29 mouse cellular contexts compared by ENCODE assay signal in genomic region chr15:32401909-32402527, GRCm38 (mm10).
DNase-seq lines count a peak whose midpoint lies in the region; ATAC-seq and TF ChIP-seq lines count a peak whose summit lies in the region.
"Had no signal": no experiment of that assay in that cellular context is flagged by ENCODE, and none has a peak within 500 bp of the region (broad histone marks: within the 10 kb centered on the region; RNA-seq: fewer than 3 reads in every experiment).

No protein-coding gene starts in this region.

- peak; percentile 40; the same call in 1 of the 2 replicates for ATAC-seq in stomach, embryonic 16.5 days (ENCODE audit: insufficient read depth, low FRiP score)
- no peak for ATAC-seq in midbrain, embryonic 15.5 days (replicated peaks)
- ATAC-seq: forebrain, embryonic 15.5 days; hindbrain, postnatal 0 days; inflammation-experienced regulatory T-cells, adult 6 months; intestine, embryonic 16.5 days had no signal

- TF ChIP-seq CTCF in C2C12 (IDR thresholded peaks at IDR 0.05; ENCODE audit: control insufficient read depth, insufficient read depth, insufficient read length), result no peak

- H3ac ChIP-seq in C2C12 (ENCODE audit: control insufficient read depth, insufficient read length, low read depth) (no peak overlapping the region), myocyte (ENCODE audit: control insufficient read depth, insufficient read length) (no peak overlapping the region)

- no peak for TF ChIP-seq POLR2A in myocyte (IDR thresholded peaks at IDR 0.05; ENCODE audit: insufficient read length, low read depth)

- H3K79me2 ChIP-seq in C2C12 (ENCODE audit: control insufficient read depth, insufficient read depth), result no peaks in the 10 kb centered on the region
- H3K79me2 ChIP-seq in myocyte (ENCODE audit: control insufficient read depth, insufficient read depth), result no peaks in the 10 kb centered on the region

- H3K36me3 ChIP-seq in C2C12 (ENCODE audit: control insufficient read depth, insufficient read depth) (no peaks in the 10 kb centered on the region), myocyte (ENCODE audit: control insufficient read depth, insufficient read depth) (no peaks in the 10 kb centered on the region)
- H3K36me3 ChIP-seq in stomach, embryonic 16.5 days (ENCODE audit: control insufficient read depth, insufficient read depth, low read length), result no peaks in the 10 kb centered on the region
- H3K36me3 ChIP-seq in midbrain, embryonic 15.5 days (replicated peaks), result no peaks in the 10 kb centered on the region
- H3K36me3 ChIP-seq: embryonic facial prominence, embryonic 10.5 days; embryonic facial prominence, embryonic 13.5 days; forebrain, embryonic 12.5 days; forebrain, embryonic 15.5 days; heart, embryonic 12.5 days; heart, embryonic 15.5 days had no signal

- no peak overlapping the region for H3K9ac ChIP-seq in stomach, embryonic 16.5 days (ENCODE audit: low read length)
- no peak overlapping the region for H3K9ac ChIP-seq in midbrain, embryonic 15.5 days
- H3K9ac ChIP-seq: embryonic facial prominence, embryonic 13.5 days; forebrain, embryonic 12.5 days; forebrain, embryonic 15.5 days; heart, embryonic 12.5 days; heart, embryonic 15.5 days; hindbrain, embryonic 14.5 days had no signal

- no peaks in the 10 kb centered on the region for H3K79me3 ChIP-seq in C2C12 (ENCODE audit: low read depth)

- H3K27ac ChIP-seq in stomach, embryonic 16.5 days (ENCODE audit: low read length), result no peak overlapping the region
- no peak overlapping the region for H3K27ac ChIP-seq in midbrain, embryonic 15.5 days
- H3K27ac ChIP-seq: embryonic facial prominence, embryonic 10.5 days; embryonic facial prominence, embryonic 13.5 days; forebrain, embryonic 12.5 days; forebrain, embryonic 15.5 days; heart, embryonic 15.5 days; hindbrain, embryonic 14.5 days; hindbrain, postnatal 0 days had no signal

- DNase-seq in heart, adult 11 months, result peak; percentile 52
- no peak for DNase-seq in heart, postnatal 10 days
- no peak for DNase-seq in adrenal gland, postnatal 36 days
- DNase-seq in adrenal gland, adult 8-10 months, result no peak
- DNase-seq: adrenal gland, postnatal 10 days; cerebellum, adult 11-12 months; cerebellum, adult 8-10 months; cerebellum, postnatal 10 days; cerebellum, postnatal 36 days; embryo, embryonic 11 days; gastrocnemius, postnatal 10 days; heart, adult 18-20 months; heart, postnatal 14 days; heart, postnatal 4 days had no signal

- H3K4me2 ChIP-seq in myocyte (ENCODE audit: low read depth), result peak overlapping the region; percentile 24
- H3K4me2 ChIP-seq in stomach, embryonic 16.5 days (ENCODE audit: low read depth, low read length), result no peak overlapping the region
- H3K4me2 ChIP-seq in midbrain, embryonic 15.5 days, result no peak overlapping the region
- H3K4me2 ChIP-seq: embryonic facial prominence, embryonic 13.5 days; forebrain, embryonic 12.5 days; forebrain, embryonic 15.5 days; heart, embryonic 12.5 days; heart, embryonic 15.5 days; hindbrain, embryonic 14.5 days had no signal

- no peaks in the 10 kb centered on the region for H3K9me3 ChIP-seq in stomach, embryonic 16.5 days (replicated peaks; ENCODE audit: control insufficient read depth, low read length)
- H3K9me3 ChIP-seq in midbrain, embryonic 15.5 days, result no peaks in the 10 kb centered on the region
- H3K9me3 ChIP-seq: embryonic facial prominence, embryonic 10.5 days; embryonic facial prominence, embryonic 13.5 days; forebrain, embryonic 12.5 days; forebrain, embryonic 15.5 days; heart, embryonic 12.5 days; heart, embryonic 15.5 days had no signal

- 54% methylated on average over 5 of the region's 5 CpGs for WGBS in stomach, embryonic 16.5 days
- WGBS in midbrain, embryonic 15.5 days, result 72% methylated on average over 5 of the region's 5 CpGs

- H3K4me3 ChIP-seq in C2C12 (ENCODE audit: insufficient read depth, poor library complexity, severe bottlenecking) (no peak overlapping the region), myocyte (no peak overlapping the region)
- no peak overlapping the region for H3K4me3 ChIP-seq in stomach, embryonic 16.5 days (replicated peaks; ENCODE audit: low read length)
- no peak overlapping the region for H3K4me3 ChIP-seq in midbrain, embryonic 15.5 days
- H3K4me3 ChIP-seq: embryonic facial prominence, embryonic 10.5 days; embryonic facial prominence, embryonic 13.5 days; erythroblast, embryonic 14.5 days; forebrain, embryonic 12.5 days; forebrain, embryonic 15.5 days; heart, embryonic 12.5 days; heart, embryonic 15.5 days had no signal

- no peaks in the 10 kb centered on the region for H3K4me1 ChIP-seq in stomach, embryonic 16.5 days (ENCODE audit: control insufficient read depth, insufficient read depth, low read length)
- H3K4me1 ChIP-seq in midbrain, embryonic 15.5 days, result no peaks in the 10 kb centered on the region
- H3K4me1 ChIP-seq: forebrain, embryonic 12.5 days; forebrain, embryonic 15.5 days had no signal

- intact Hi-C loops in heart, postnatal 10 days (cut with DNase I), result no loop called here

- H3K27me3 ChIP-seq in C2C12 (ENCODE audit: control insufficient read depth, insufficient read depth, insufficient read length), result no peaks in the 10 kb centered on the region
- H3K27me3 ChIP-seq in myocyte (ENCODE audit: control insufficient read depth, insufficient read depth, insufficient read length), result no peaks in the 10 kb centered on the region
- no peaks in the 10 kb centered on the region for H3K27me3 ChIP-seq in stomach, embryonic 16.5 days (ENCODE audit: control insufficient read depth, insufficient read depth, low read length)
- H3K27me3 ChIP-seq in midbrain, embryonic 15.5 days (replicated peaks), result no peaks in the 10 kb centered on the region
- H3K27me3 ChIP-seq: embryonic facial prominence, embryonic 13.5 days; forebrain, embryonic 12.5 days; forebrain, embryonic 15.5 days; heart, embryonic 12.5 days; heart, embryonic 15.5 days had no signal

TF ChIP-seq in C2C12, 6 proteins besides CTCF, POLR2A, EP300 and RAD21:
- TF ChIP-seq FOSL1 (IDR thresholded peaks at IDR 0.05; ENCODE audit: insufficient read depth, low read length, poor library complexity, severe bottlenecking) (peak; percentile 57), USF1 (IDR thresholded peaks at IDR 0.05; ENCODE audit: low read depth) (no peak), MYOD1 (IDR thresholded peaks at IDR 0.05; ENCODE audit: control insufficient read depth, insufficient read length, low read depth) (peak; percentile 82), MYOG (IDR thresholded peaks at IDR 0.05; ENCODE audit: control insufficient read depth, extremely low read depth, insufficient read length) (no peak)

TF ChIP-seq in myocyte, 11 proteins besides CTCF, POLR2A, EP300 and RAD21:
- TF ChIP-seq MYOD1 (IDR thresholded peaks at IDR 0.05; ENCODE audit: control insufficient read depth in 1 of 3, insufficient read length in 2 of 3, low read depth in 2 of 3) (peak in 1 of 3 experiments; percentile 43), E2F4 (IDR thresholded peaks at IDR 0.05; ENCODE audit: insufficient read depth) (no peak)
